Mouse (Mus musculus) heart, embryonic 12.5 days (tissue): ENCODE data around the gene E2f7. TPM values are rescaled to one million over a fixed set of nuclear protein-coding genes. Genes with fewer than 3 reads are reported as not detected.

Experiments used
- ATAC-seq: fragments of 200-750 bp; cut with Nextera tagmentation; 2 replicates; pipeline ENCODE4 v1.8.0; 2017; ENCODE audit warnings: moderate TSS enrichment, moderate library complexity; ENCODE audit not compliant: insufficient number of reproducible peaks, low FRiP score
- H3K27ac ChIP-seq: fragments of 300-500 bp; sonication (generic); 2 replicates; pipeline ENCODE4 v1.5.1; 2016; ENCODE audit warnings: mild to moderate bottlenecking, moderate library complexity; ENCODE audit not compliant: poor library complexity, severe bottlenecking
- H3K27me3 ChIP-seq: fragments of 300-500 bp; sonication (generic); replicated peaks from 2 replicates; pipeline ENCODE4 v1.6.1; 2016; ENCODE audit warnings: mild to moderate bottlenecking, moderate library complexity
- H3K36me3 ChIP-seq: fragments of 300-500 bp; sonication (generic); 2 replicates; pipeline ENCODE4 v1.6.1; 2016; ENCODE audit warnings: mild to moderate bottlenecking, moderate library complexity
- H3K4me1 ChIP-seq: fragments of 300-500 bp; sonication (generic); replicated peaks from 2 replicates; pipeline ENCODE4 v1.6.1; 2016; ENCODE audit warnings: mild to moderate bottlenecking
- H3K4me2 ChIP-seq: fragments of 300-500 bp; sonication (generic); 2 replicates; pipeline ENCODE4 v1.6.1; 2016; ENCODE audit warnings: mild to moderate bottlenecking, moderate library complexity
- H3K4me3 ChIP-seq: fragments of 300-500 bp; sonication (generic); 2 replicates; pipeline ENCODE4 v1.5.1; 2016; ENCODE audit warnings: mild to moderate bottlenecking
- H3K9ac ChIP-seq: fragments of 300-500 bp; sonication (generic); 2 replicates; pipeline ENCODE4 v1.6.1; 2016; ENCODE audit warnings: mild to moderate bottlenecking, moderate library complexity
- H3K9me3 ChIP-seq: fragments of 300-500 bp; sonication (generic); replicated peaks from 2 replicates; pipeline ENCODE4 v1.6.1; 2016; ENCODE audit warnings: mild to moderate bottlenecking, moderate library complexity
- WGBS: fragments of 180-500 bp; shearing (Covaris S2); methylation state at CpG from one replicate; pipeline ENCODE4 v1.1.7; 2016; 5-methylcytosine and 5-hydroxymethylcytosine counted together
- polyA plus RNA-seq: library from polyadenylated mRNA; unstranded; fragments of >200 nt; fragmentation: Nextera tagmentation; extraction: Ambion mirVana; gene quantifications from 2 replicates; pipeline ENCODE4 v1.2.1, GENCODE M21; 2016

The E2f7 gene
- polyA plus RNA-seq, 1 experiment from 2014 or later = 20.1 TPM

DNA sequence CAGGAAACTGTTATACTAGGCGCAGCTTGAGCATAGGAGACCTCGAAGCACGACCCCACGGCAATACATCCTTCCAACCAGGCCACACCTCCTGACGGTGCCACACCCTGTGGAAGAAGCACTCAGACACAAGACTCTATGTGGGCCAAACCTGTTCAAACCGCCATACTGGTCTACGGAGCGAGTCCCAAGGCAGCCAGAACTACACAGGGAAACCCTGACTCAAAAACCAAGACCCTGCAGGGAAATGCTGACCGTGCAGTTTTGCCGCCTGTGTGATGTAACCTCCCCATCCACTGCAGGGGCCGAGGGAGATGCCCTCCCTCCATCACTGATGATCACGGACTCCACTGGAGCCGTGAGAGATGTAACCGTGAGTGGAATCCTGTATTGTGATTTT lies 36.5 kb downstream of the E2f7 start:
- 92% methylated on average over 14 of the region's 14 CpGs for WGBS
- H3K27me3 ChIP-seq = no peaks in the 10 kb centered on the region

DNA sequence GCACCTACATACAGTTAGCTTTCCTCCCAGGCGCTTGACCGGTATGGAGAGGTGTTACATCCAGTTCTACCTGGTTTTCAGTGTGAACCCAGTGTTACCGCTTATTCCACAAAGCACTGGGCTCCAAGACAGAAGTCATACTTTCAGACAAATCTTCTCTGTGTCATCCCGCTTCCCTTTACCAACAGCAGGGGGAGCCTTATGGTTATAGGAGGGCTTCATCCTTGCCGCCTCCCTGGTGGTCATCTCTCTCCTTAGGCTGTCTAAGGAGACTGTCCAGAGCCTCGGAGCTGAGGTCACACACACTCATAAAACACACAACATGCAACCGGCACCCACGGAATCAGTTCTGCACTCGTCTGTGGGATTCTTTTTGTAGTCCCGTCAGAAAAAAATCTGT lies 37.4 kb downstream of the E2f7 start:
- Histone ChIP-seq H3K4me1 (no peaks in the 10 kb centered on the region), H3K4me2 (no peak overlapping the region), H3K36me3 (peaks cover 77% of the 10 kb centered on the region), H3K9ac (no peak overlapping the region), H3K27ac (no peak overlapping the region), H3K9me3 (no peaks in the 10 kb centered on the region), H3K27me3 (no peaks in the 10 kb centered on the region), H3K4me3 (no peak overlapping the region)
- WGBS = 82% methylated on average over 10 of the region's 10 CpGs
- no peak for ATAC-seq

More for the DNA sequence above, 36.5 kb downstream of the E2f7 start:
- H3K27ac ChIP-seq = no peak overlapping the region
- H3K36me3 ChIP-seq = peaks cover 84% of the 10 kb centered on the region
- H3K4me2 ChIP-seq = no peak overlapping the region
- H3K4me1 ChIP-seq = no peaks in the 10 kb centered on the region
- no peaks in the 10 kb centered on the region for H3K9me3 ChIP-seq
- ATAC-seq = no peak
- H3K4me3 ChIP-seq = no peak overlapping the region
- no peak overlapping the region for H3K9ac ChIP-seq

DNA sequence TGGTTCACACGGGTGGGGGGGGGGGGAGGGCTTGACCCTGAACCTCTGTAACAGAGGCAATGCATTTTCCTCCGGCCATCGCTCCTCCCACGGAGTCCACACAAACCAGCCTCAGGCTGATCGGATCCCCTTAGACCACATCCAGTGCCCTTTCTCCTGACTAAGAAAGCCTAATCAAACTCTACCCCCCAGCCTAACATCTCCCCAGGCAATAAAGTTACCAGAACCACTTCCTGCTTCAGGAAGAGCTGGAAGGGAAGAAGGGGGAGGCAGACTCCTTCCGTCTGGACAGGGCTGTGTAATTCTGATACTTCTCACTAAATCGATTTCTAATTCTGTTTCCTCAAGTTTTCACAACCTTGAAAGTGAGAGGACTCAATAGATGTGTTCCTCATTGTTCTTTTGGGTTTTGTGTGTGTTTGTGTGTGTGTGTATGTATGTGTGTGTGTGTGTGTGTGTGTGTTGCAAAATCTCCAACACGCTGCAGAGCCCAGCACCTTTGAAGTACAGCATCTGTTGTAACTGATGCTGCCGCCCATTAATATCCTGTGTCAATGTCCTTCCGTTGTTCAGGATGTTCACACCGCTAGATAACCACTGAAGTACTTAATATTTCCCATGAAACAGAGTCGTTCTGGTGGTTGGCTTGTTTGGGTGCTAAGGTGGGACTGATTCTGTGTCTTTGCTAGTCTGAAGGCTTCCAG lies 43.0 kb downstream of the E2f7 start:
- WGBS = 57% methylated on average over 12 of the region's 12 CpGs
- no peak overlapping the region for H3K4me2 ChIP-seq
- ATAC-seq = peak; percentile 41; the same call in 1 of the 2 replicates
- H3K27me3 ChIP-seq = no peaks in the 10 kb centered on the region
- peaks cover 23% of the 10 kb centered on the region for H3K36me3 ChIP-seq
- H3K4me1 ChIP-seq = peaks cover 4% of the 10 kb centered on the region; the same call in 1 of the 2 replicates
- H3K27ac ChIP-seq = no peak overlapping the region
- no peaks in the 10 kb centered on the region for H3K9me3 ChIP-seq
- H3K4me3 ChIP-seq = no peak overlapping the region
- no peak overlapping the region for H3K9ac ChIP-seq

DNA sequence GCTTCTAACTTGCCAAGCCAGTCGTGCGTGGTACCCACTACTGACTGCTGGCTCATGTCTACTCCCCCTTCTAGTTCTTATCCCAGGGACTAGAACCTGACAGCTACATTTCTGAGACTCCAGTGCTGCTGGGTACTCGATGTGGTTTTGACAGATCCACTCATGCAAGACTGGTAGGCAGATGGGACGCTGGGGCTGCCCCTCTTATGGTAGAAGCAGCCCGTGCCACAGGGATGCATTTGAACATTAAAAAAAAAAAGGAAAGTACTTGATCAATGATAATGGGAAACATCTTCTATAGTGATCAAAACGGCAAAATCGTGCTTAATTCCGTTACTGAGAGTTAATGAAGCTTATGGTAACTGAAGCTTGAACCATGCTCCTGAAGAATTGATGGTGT lies 44.4 kb downstream of the E2f7 start:
- H3K9ac ChIP-seq = no peak overlapping the region
- 86% methylated on average over 8 of the region's 8 CpGs for WGBS
- no peak overlapping the region for H3K4me2 ChIP-seq
- no peak overlapping the region for H3K4me3 ChIP-seq
- no peak overlapping the region for H3K27ac ChIP-seq
- H3K36me3 ChIP-seq = peaks cover 12% of the 10 kb centered on the region
- H3K27me3 ChIP-seq = no peaks in the 10 kb centered on the region
- H3K4me1 ChIP-seq = peaks cover 4% of the 10 kb centered on the region
- no peak for ATAC-seq
- H3K9me3 ChIP-seq = no peaks in the 10 kb centered on the region

DNA sequence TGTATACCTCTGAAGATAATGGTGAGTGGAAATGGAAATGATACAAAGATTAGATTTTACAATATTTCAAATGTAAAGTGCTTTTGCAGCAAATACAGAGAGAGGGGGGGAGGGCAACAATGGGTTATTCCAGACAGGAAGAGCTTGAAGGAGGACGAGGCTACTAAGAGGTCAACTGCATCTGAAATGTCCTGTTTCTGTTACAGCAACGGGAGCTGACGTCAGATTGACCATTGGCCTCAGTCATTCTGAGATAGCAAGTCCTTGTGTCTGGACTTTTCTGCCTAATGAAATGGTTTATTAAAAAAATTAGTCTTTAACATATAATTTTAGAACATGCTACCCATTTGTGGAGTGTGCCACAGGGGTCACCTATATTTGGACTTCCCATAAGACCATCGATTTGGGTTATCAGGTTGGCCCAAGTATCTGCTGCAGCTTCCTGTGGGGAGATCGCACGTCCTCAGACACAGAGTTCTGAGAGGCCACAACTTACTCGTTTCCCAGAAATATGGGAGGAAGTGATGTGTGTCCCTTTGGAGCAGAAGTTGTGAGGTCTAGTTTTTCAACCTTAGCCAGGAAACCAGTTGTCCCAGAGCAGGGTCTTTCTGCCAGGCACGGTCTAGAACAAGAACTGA lies 48.0 kb downstream of the E2f7 start:
- WGBS = 47% methylated on average over 8 of the region's 8 CpGs
- peaks cover 6% of the 10 kb centered on the region for H3K4me1 ChIP-seq
- H3K36me3 ChIP-seq = no peaks in the 10 kb centered on the region
- H3K9ac ChIP-seq = no peak overlapping the region
- H3K4me2 ChIP-seq = no peak overlapping the region
- H3K27ac ChIP-seq = no peak overlapping the region
- no peak overlapping the region for H3K4me3 ChIP-seq
- no peaks in the 10 kb centered on the region for H3K9me3 ChIP-seq
- no peaks in the 10 kb centered on the region for H3K27me3 ChIP-seq
- no peak for ATAC-seq

DNA sequence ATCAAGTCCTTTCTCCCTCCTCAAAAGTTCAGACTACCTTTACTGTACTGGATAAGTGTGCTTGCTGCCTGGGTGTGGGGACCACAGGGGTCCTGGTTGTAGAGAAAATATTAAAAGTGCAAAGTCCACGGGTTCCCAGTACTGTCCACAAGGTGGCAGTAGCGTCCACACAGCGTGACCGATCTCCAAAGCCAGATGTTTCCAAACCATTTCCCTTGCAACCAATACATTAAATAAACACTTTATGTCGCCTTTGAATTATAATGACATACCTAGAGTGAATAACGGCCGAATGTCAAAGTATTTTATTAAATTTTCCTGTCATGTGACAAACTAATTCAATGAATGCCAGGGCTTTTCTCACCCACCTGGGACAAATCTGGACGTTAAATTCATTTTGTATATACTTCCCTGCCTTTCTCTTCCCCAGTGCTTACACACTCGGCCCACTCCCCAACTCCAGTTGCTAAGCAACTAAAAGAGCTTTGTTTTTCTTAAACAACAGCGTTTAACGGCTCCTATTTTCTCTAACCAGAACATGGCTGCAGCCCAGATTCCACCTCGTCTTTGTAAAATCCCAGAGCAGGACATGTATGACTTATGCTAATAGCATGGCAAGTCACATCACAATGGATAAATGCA lies 49.4 kb downstream of the E2f7 start:
- H3K9ac ChIP-seq = no peak overlapping the region
- H3K27ac ChIP-seq = no peak overlapping the region
- no peak overlapping the region for H3K4me3 ChIP-seq
- no peaks in the 10 kb centered on the region for H3K36me3 ChIP-seq
- peak overlapping the region; percentile 47 for H3K4me2 ChIP-seq
- H3K27me3 ChIP-seq = no peaks in the 10 kb centered on the region
- WGBS = 17% methylated on average over 12 of the region's 12 CpGs
- 0 out of 2 replicates have a peak, but pooled peaks have one; percentile 36 for ATAC-seq
- H3K9me3 ChIP-seq = no peaks in the 10 kb centered on the region
- peaks cover 6% of the 10 kb centered on the region for H3K4me1 ChIP-seq

DNA sequence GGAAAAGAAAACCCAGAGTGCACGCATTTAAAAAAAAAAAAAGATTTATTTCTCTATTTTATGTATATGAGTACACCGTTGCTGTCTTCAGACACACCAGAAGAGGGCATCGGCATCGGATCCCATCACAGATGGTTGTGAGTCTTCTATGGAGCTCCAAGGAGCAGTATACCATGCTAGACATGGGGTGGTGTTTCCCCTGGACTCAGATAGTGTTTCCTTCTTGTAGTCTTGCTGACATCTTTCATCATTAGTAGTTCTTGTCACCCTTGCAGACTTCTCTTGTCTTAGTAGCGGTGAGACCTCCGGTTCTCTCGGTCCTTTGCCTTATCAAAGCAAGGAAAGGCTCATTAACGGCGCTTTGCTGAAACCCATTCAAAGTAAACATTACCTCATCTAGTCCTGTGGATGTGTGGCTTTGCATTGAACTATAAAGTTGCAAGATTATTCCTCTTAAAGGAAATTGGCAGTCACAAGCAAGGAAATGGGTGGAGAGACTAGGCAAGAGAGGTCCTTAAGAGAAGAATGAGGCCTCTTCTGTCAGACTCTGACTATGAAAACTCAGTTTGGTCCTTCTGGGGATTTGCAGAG lies 50.1 kb downstream of the E2f7 start:
- H3K4me1 ChIP-seq = peaks cover 6% of the 10 kb centered on the region
- H3K36me3 ChIP-seq = no peaks in the 10 kb centered on the region
- no peaks in the 10 kb centered on the region for H3K9me3 ChIP-seq
- no peak overlapping the region for H3K4me3 ChIP-seq
- peak overlapping the region; percentile 55 for H3K27ac ChIP-seq
- H3K27me3 ChIP-seq = no peaks in the 10 kb centered on the region
- H3K9ac ChIP-seq = no peak overlapping the region
- H3K4me2 ChIP-seq = no peak overlapping the region
- 55% methylated on average over 9 of the region's 9 CpGs for whole genome bisulfite sequencing
- peak; percentile 52; the same call in 1 of the 2 replicates for ATAC-seq

DNA sequence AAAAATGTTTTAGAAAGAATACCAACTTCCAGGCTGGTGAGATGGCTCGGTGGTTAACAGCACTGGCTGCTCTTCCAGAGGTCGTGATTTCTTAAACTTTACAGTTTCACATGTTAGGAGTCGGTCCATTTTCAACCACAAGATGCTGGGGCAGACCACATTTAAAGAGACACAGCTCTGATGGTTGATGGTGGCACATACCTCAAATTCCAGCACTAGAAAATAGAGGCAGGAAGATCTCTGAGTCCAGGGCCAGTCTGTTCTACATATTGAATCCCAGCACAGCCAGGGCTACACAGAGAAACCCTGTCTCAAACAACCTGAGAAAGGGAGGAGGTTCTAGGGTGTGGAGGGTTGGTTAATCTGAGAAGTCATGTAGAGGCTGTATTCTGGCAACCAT lies 56.1 kb downstream of the E2f7 start:
- 84% methylated on average over 3 of the region's 3 CpGs for WGBS

DNA sequence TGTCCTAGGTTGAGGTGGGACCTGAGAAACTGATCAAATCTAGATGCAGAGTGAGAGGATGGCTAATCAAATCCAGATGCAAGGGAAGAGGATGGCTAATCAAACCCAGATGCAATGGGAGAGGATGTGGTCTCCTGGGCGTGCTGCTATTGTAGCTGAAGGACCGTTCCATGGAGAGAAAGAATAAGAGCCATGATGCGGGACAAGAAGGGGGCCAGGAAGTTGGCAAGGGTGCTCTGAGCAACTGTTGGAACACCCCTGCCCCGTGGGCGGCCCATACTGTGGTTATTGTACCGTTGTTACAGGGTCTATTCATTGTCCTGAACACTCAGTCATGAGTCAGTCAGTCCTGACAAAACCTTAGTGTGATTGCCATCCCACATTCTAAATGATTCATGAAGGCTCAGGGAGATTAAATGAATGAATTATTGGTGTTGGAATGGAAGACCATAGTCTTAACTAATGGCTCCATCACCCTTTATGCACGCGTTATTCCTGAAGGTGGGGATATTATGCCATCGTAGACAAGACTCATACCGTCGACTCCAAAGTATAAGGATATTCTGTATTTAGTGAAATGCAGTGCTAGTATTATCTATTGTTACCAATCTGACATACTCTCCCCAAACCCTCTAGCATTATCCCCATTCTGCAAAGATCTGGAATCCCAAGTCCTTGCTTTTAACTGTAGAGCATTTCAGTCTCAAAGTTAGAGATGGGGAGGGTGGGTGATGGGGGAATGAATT lies 59.2 kb downstream of the E2f7 start:
- 86% methylated on average over 11 of the region's 11 CpGs for WGBS
- Histone ChIP-seq H3K9me3 (no peaks in the 10 kb centered on the region), H3K9ac (no peak overlapping the region), H3K27me3 (no peaks in the 10 kb centered on the region), H3K36me3 (no peaks in the 10 kb centered on the region), H3K27ac (no peak overlapping the region), H3K4me2 (no peak overlapping the region), H3K4me1 (peaks cover 10% of the 10 kb centered on the region), H3K4me3 (no peak overlapping the region)
- ATAC-seq = no peak

More for the DNA sequence above, 56.1 kb downstream of the E2f7 start:
- no peak overlapping the region for H3K4me2 ChIP-seq
- no peaks in the 10 kb centered on the region for H3K36me3 ChIP-seq
- no peak for ATAC-seq
- no peaks in the 10 kb centered on the region for H3K9me3 ChIP-seq
- H3K9ac ChIP-seq = no peak overlapping the region
- peaks cover 10% of the 10 kb centered on the region for H3K4me1 ChIP-seq
- no peak overlapping the region for H3K4me3 ChIP-seq
- H3K27me3 ChIP-seq = no peaks in the 10 kb centered on the region
- no peak overlapping the region for H3K27ac ChIP-seq

DNA sequence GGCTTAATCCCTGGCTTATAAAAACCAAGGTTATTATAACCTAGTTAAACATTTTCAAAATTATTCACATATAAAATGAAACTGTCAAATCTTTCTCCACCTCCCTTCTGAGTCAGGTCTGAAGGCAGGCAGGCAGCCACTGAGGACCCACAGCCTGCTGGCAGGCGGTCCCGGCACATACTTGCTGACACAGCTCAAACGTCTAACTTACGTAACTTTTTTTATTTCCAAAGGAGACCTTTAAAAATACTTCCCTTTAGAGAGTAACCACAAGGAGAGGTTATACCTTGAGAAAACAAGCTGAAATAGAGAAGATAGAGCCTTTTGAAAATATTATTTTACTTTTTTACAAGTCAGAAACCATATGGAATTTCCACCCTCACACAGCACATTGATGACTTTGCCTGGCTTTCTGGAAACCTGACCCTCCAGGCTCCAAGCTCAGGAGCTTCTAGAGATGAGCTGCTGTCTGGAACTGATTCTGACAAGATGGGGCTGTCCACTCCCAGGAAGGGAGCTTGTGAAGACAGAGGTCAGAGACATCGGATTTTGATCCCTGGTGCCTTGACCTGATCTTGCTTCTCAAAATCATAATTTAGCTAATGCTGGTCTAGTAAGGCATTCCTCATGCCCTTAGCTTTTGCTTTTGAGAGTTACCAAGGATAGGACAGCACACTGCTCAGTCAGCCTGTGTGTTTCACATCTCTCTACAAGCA lies 59.9 kb downstream of the E2f7 start:
- Histone ChIP-seq H3K9ac (no peak overlapping the region), H3K36me3 (no peaks in the 10 kb centered on the region), H3K4me2 (no peak overlapping the region), H3K27me3 (no peaks in the 10 kb centered on the region), H3K9me3 (no peaks in the 10 kb centered on the region), H3K4me1 (peaks cover 10% of the 10 kb centered on the region), H3K4me3 (no peak overlapping the region), H3K27ac (no peak overlapping the region)
- no peak for ATAC-seq
- 53% methylated on average over 5 of the region's 5 CpGs for WGBS
